Mouse (Mus musculus) liver, embryonic 14.5 days (tissue): ENCODE data around the gene Clmp.
A peak's percentile ranks its signal among the peaks of the same experiment; 100 is the strongest.

ENCODE experiments used
- CTCF ChIP-seq: IDR thresholded peaks from 2 replicates; pipeline ENCODE4 v1.5.1; 2016; ENCODE audit warnings: antibody characterized with exemption, low read depth, control low read depth
- EP300 ChIP-seq: IDR thresholded peaks from 2 replicates; pipeline ENCODE4 v1.6.1; 2016; ENCODE audit warnings: antibody characterized with exemption, low read depth

DNA sequence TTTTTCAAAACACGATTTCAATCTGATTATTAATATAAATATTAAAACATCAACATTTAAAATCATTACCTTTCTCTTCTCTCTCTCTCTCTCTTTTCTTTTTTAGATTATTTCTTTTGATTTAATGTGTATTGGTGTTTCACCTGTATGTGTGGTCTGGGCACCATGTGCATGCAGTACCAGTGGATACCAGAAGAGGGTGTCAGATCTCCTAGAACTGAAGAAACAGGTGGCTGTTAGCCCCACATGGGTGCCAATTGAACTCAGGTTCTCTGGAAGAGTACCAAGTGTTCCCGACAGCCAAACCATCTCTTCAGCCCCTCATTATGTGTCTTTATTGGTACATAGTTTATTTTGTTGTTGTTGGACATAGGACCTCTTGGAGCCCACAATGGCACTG lies 126.1 kb downstream of the Clmp start:
- TF ChIP-seq CTCF: peak; percentile 63
- no peak for TF ChIP-seq EP300
